In the genomic region with DNA sequence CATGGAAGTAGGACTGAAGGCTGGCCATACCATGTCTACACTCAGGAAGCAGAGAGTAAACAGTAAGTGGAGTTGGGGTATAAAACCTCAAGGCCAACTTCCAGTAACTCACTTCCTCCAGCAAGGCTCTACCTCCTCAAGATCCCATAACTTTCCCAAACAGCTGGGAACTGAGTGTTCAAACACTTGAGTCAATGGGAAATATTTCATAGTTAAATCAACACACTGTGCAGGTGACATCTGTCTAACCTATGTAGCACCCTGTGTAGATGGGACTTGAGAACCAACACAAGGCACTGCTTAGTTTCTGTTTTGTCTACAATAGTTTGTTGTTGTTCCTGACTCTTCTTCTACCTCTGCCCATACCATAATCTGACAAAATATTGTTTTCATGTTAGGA, we compare ENCODE assay signal across 17 mouse cellular contexts.
"Had no signal": no experiment of that assay in that cellular context is flagged by ENCODE, and none has a peak within 500 bp of the region (broad histone marks: within the 10 kb centered on the region; RNA-seq: fewer than 3 reads in every experiment).

No protein-coding gene starts in this region.

- H3K4me2 ChIP-seq: liver, embryonic 11.5 days; liver, embryonic 13.5 days; liver, embryonic 15.5 days; lung, embryonic 15.5 days; midbrain, embryonic 11.5 days; midbrain, embryonic 13.5 days; midbrain, embryonic 15.5 days; neural tube, embryonic 12.5 days had no signal

- ATAC-seq: liver, postnatal 0 days; midbrain, embryonic 13.5 days; midbrain, embryonic 15.5 days had no signal

- H3K27ac ChIP-seq: liver, embryonic 13.5 days; liver, embryonic 15.5 days; lung, embryonic 15.5 days; macrophage; midbrain, embryonic 13.5 days; midbrain, embryonic 15.5 days; neural tube, embryonic 12.5 days had no signal

- H3K9me3 ChIP-seq: liver, embryonic 13.5 days; liver, embryonic 15.5 days; lung, embryonic 15.5 days; midbrain, embryonic 13.5 days; midbrain, embryonic 15.5 days; neural tube, embryonic 12.5 days had no signal

- H3K9ac ChIP-seq: liver, embryonic 13.5 days; liver, embryonic 15.5 days; liver, postnatal 0 days; lung, embryonic 15.5 days; midbrain, embryonic 13.5 days; midbrain, embryonic 15.5 days; neural tube, embryonic 12.5 days had no signal

- H3K36me3 ChIP-seq: liver, embryonic 13.5 days; liver, embryonic 15.5 days; lung, embryonic 15.5 days; midbrain, embryonic 13.5 days; midbrain, embryonic 15.5 days; neural tube, embryonic 12.5 days had no signal

- H3K4me3 ChIP-seq: liver, embryonic 13.5 days; liver, embryonic 15.5 days; lung, embryonic 15.5 days; megakaryocyte, embryonic 14.5 days; midbrain, embryonic 13.5 days; midbrain, embryonic 15.5 days; neural tube, embryonic 12.5 days had no signal

- H3K27me3 ChIP-seq: liver, embryonic 13.5 days; liver, embryonic 15.5 days; lung, embryonic 15.5 days; midbrain, embryonic 13.5 days; midbrain, embryonic 15.5 days; neural tube, embryonic 12.5 days had no signal

- DNase-seq: liver, embryonic 13.5 days; liver, postnatal 0 days; right cerebral cortex, postnatal 14 days; right cerebral cortex, postnatal 4 days; spleen, adult 18-20 months; thymus, adult 18-20 months; thymus, postnatal 14 days; thymus, postnatal 36 days had no signal

- H3K4me1 ChIP-seq: liver, embryonic 13.5 days; liver, embryonic 15.5 days; midbrain, embryonic 13.5 days; midbrain, embryonic 15.5 days; neural tube, embryonic 12.5 days had no signal
